Mouse (Mus musculus) G1E (cell line): Measurements from ENCODE around the gene Metap1d.

Experiments
- CTCF ChIP-seq: IDR thresholded peaks from 2 replicates; pipeline ENCODE4 v1.5.1; 2012; ENCODE audit warnings: low read depth, low read length, inconsistent platforms, mixed read lengths
- GATA1 ChIP-seq: IDR thresholded peaks from 2 replicates; pipeline ENCODE4 v1.6.1; 2012; ENCODE audit warnings: borderline replicate concordance, low read length, inconsistent platforms, mixed read lengths
- TAL1 ChIP-seq: conservative IDR thresholded peaks from 2 replicates; pipeline ENCODE4 v1.6.1; 2012; ENCODE audit warnings: low read depth, low read length, inconsistent platforms, mixed read lengths

GRCm38 (mm10) chr2:71471094-71471493 is 18.0 kb downstream of the Metap1d start:
- TF ChIP-seq CTCF (no peak), GATA1 (no peak), TAL1 (no peak)
